Mouse (Mus musculus): Measurements from ENCODE around the gene Gm128. TPM values are rescaled to one million over a fixed set of nuclear protein-coding genes. Genes with fewer than 3 reads are reported as not detected.

Gm128 gene
- polyA plus RNA-seq, 1 experiment from 2014 or later, result not detected

DNA sequence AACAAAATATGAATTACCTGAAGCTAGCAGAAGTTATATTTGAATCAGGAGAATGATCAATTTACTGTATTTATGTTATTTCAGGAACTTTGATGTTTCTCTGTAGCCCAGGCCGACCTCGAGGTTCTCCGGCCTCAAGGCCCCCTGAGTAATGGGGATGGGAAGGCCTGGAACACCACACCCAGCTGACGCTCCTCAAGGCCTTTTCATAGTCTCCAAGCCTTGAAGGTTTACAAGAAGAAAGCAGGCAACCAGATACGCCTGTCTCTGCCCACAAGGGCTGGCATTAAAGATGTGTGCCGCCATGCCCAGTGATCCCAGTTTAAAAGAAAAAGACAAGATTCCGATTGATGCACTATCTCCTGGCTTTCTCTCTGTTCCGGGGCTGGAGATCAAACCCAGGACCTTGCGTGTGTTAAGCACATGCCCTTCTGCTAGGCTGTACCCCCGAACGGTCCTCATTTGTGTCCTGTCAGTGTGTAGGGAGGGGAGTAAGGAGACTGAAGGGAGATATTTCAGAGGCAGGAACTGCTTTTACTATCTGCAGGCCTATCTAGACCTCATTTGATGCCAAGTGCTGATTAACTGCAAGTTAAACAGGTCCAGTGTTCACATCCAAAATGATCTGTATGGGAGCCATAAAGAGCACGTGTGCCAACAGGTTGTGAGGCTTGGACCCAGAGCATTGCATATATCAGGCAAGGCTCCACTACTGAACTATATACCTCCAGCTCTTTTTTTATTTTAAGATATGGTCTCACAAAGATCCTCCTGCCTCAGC, 43.3 kb upstream of the Gm128 start:
- Histone ChIP-seq H3K9ac (replicated peaks; ENCODE audit: low read length) (no peak overlapping the region), H3K9me3 (replicated peaks; ENCODE audit: control insufficient read depth, low read length) (no peaks in the 10 kb centered on the region), H3K4me3 (ENCODE audit: low read depth, low read length) (0 out of 2 replicates have a peak overlapping the region, but pooled peaks have one; percentile 0), H3K4me2 (ENCODE audit: low read depth, low read length) (no peak overlapping the region; the same call in 1 of the 2 replicates), H3K27me3 (ENCODE audit: control insufficient read depth, insufficient read depth, low read length) (no peaks in the 10 kb centered on the region), H3K4me1 (ENCODE audit: control insufficient read depth, insufficient read depth, low read length) (peaks cover 2% of the 10 kb centered on the region), H3K27ac (replicated peaks; ENCODE audit: low read depth, low read length) (no peak overlapping the region), H3K36me3 (replicated peaks; ENCODE audit: control insufficient read depth, insufficient read depth, low read depth, low read length) (no peaks in the 10 kb centered on the region)
- WGBS, result 84% methylated on average over 12 of the region's 12 CpGs
- ATAC-seq (replicated peaks; ENCODE audit: insufficient number of reproducible peaks, low FRiP score, low TSS enrichment, low read depth) (no peak), DNase-seq (ENCODE audit: low spot score) (no peak)

DNA sequence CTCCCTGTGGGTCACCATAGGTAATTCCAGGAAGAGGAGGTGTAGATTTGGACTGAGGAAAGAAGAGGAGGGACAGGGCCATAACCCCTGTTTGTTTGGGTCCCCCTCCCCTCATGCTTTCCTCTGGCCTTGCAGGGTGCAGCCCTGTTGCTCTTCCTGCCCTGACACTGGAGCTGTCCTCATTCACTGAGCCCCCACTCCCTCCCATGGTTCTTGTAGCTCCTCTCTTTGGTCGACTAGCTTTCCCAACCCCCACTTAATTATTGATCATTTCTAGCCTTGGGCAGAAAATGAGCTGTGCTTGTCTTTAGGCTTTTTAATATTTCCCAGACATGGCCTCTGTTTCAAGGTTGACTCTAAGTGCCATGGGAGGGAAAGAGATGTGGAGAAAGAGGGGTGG, 42.7 kb upstream of the Gm128 start:
- Histone ChIP-seq H3K4me1 (ENCODE audit: control insufficient read depth, insufficient read depth, low read length) (peaks cover 2% of the 10 kb centered on the region), H3K27me3 (ENCODE audit: control insufficient read depth, insufficient read depth, low read length) (no peaks in the 10 kb centered on the region), H3K4me2 (ENCODE audit: low read depth, low read length) (peak overlapping the region; percentile 87), H3K4me3 (ENCODE audit: low read depth, low read length) (peak overlapping the region; percentile 68), H3K9me3 (replicated peaks; ENCODE audit: control insufficient read depth, low read length) (no peaks in the 10 kb centered on the region), H3K27ac (replicated peaks; ENCODE audit: low read depth, low read length) (no peak overlapping the region), H3K9ac (replicated peaks; ENCODE audit: low read length) (peak overlapping the region; percentile 84), H3K36me3 (replicated peaks; ENCODE audit: control insufficient read depth, insufficient read depth, low read depth, low read length) (no peaks in the 10 kb centered on the region)
- 24% methylated on average over 1 of the region's 1 CpGs for WGBS
- ATAC-seq (replicated peaks; ENCODE audit: insufficient number of reproducible peaks, low FRiP score, low TSS enrichment, low read depth) (no peak), DNase-seq (ENCODE audit: low spot score) (no peak)

DNA sequence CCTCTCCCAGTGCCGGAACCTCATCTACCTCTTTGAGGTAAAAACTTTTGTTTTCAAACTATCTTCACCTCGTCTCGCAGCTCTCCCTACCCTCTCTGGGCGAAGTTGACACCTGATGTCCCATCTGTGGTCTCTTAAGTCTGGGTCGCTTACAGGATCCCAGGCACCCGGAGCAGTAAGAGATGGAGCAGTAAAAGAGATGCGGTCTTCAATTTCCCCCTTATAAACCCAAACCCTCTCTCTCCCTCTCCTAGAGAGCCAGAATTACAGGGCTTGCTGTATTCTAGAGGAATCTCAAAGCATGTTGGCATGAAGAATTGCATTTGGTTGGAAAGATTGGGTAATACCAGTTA, 42.2 kb upstream of the Gm128 start:
- no peaks in the 10 kb centered on the region for H3K27me3 ChIP-seq (ENCODE audit: control insufficient read depth, insufficient read depth, low read length)
- peak; percentile 14 for DNase-seq (ENCODE audit: low spot score)
- H3K4me2 ChIP-seq (ENCODE audit: low read depth, low read length), result peak overlapping the region; percentile 87
- no peaks in the 10 kb centered on the region for H3K9me3 ChIP-seq (replicated peaks; ENCODE audit: control insufficient read depth, low read length)
- H3K4me3 ChIP-seq (ENCODE audit: low read depth, low read length), result peak overlapping the region; percentile 68
- ATAC-seq (replicated peaks; ENCODE audit: insufficient number of reproducible peaks, low FRiP score, low TSS enrichment, low read depth), result no peak
- H3K4me1 ChIP-seq (ENCODE audit: control insufficient read depth, insufficient read depth, low read length), result peaks cover 2% of the 10 kb centered on the region
- H3K36me3 ChIP-seq (replicated peaks; ENCODE audit: control insufficient read depth, insufficient read depth, low read depth, low read length), result no peaks in the 10 kb centered on the region
- peak overlapping the region; percentile 84 for H3K9ac ChIP-seq (replicated peaks; ENCODE audit: low read length)
- WGBS, result 3% methylated on average over 7 of the region's 7 CpGs
- H3K27ac ChIP-seq (replicated peaks; ENCODE audit: low read depth, low read length), result peak overlapping the region; percentile 90

DNA sequence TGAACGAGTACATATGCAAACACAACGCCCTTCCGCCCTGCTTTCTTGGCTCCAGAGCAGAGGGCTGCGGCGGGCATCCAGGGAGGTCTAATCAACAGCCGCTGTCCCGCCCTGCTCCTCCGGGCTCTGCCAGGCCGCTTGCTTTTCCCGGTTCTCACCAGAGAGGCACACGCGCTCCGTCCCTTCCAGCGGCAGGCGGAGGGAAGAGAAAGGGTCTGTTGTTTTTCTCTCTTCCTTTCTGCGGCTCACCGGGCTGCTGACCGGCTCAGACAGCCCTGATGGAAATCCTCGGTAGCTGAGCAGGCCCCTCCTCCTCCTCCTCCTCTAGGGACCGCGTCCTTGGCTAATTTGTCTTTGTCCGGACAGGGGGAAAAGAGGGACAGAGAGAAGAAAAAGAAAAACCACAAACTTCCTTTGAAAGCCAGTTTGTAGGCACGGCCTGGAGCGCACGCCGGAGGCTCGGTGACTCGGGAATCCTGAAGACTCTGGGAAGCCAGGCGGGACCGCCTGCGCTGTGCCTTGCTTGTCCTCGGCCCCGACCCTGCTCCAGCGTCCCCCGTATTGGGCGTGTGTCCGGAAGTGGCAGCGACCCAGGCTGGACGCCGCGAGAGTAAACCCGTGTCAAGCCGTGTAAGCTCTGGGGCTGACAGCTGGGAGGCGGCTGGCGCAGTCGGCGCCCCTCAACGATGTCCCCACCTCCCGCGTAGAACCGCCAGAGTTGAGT, 41.6 kb upstream of the Gm128 start:
- Histone ChIP-seq H3K27ac (replicated peaks; ENCODE audit: low read depth, low read length) (peak overlapping the region; percentile 90), H3K4me2 (ENCODE audit: low read depth, low read length) (peak overlapping the region; percentile 87), H3K27me3 (ENCODE audit: control insufficient read depth, insufficient read depth, low read length) (no peaks in the 10 kb centered on the region), H3K36me3 (replicated peaks; ENCODE audit: control insufficient read depth, insufficient read depth, low read depth, low read length) (no peaks in the 10 kb centered on the region), H3K9ac (replicated peaks; ENCODE audit: low read length) (peak overlapping the region; percentile 84), H3K4me1 (ENCODE audit: control insufficient read depth, insufficient read depth, low read length) (peaks cover 2% of the 10 kb centered on the region), H3K9me3 (replicated peaks; ENCODE audit: control insufficient read depth, low read length) (no peaks in the 10 kb centered on the region), H3K4me3 (ENCODE audit: low read depth, low read length) (peak overlapping the region; percentile 68)
- DNase-seq (ENCODE audit: low spot score) (peak; percentile 85), ATAC-seq (replicated peaks; ENCODE audit: insufficient number of reproducible peaks, low FRiP score, low TSS enrichment, low read depth) (peak; percentile 64)
- WGBS, result under 1% methylated on average over 50 of the region's 51 CpGs

DNA sequence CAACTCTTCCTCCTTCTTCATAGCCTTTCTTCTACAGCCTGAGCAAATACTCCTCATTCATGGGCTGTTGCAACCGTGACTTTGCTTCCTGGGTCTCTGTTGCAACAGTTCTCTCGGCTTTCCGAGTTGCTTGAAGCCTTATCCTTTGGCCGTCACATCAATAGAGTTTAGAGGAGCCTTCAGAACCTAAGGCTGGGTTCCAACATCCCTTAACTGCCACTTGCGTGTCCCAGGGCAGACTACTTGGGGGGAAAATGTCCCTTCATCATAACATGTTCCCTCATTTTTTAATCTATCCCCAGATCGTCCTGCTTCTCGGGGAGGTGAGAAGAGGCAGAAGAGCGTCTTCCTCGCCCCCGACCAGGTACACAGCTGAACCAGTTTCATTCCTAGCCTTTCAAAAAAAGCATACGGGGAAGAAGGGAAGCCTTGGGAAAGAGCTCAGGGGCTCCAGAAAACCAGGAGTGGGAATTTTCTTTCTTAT, 41.0 kb upstream of the Gm128 start:
- Histone ChIP-seq H3K9me3 (replicated peaks; ENCODE audit: control insufficient read depth, low read length) (no peaks in the 10 kb centered on the region), H3K27me3 (ENCODE audit: control insufficient read depth, insufficient read depth, low read length) (no peaks in the 10 kb centered on the region), H3K9ac (replicated peaks; ENCODE audit: low read length) (peak overlapping the region; percentile 84), H3K27ac (replicated peaks; ENCODE audit: low read depth, low read length) (peak overlapping the region; percentile 90), H3K4me3 (ENCODE audit: low read depth, low read length) (peak overlapping the region; percentile 68), H3K36me3 (replicated peaks; ENCODE audit: control insufficient read depth, insufficient read depth, low read depth, low read length) (no peaks in the 10 kb centered on the region), H3K4me1 (ENCODE audit: control insufficient read depth, insufficient read depth, low read length) (peaks cover 2% of the 10 kb centered on the region), H3K4me2 (ENCODE audit: low read depth, low read length) (peak overlapping the region; percentile 87)
- no peak for ATAC-seq (replicated peaks; ENCODE audit: insufficient number of reproducible peaks, low FRiP score, low TSS enrichment, low read depth)
- WGBS, result under 1% methylated on average over 11 of the region's 11 CpGs
- DNase-seq (ENCODE audit: low spot score), result peak; percentile 37

DNA sequence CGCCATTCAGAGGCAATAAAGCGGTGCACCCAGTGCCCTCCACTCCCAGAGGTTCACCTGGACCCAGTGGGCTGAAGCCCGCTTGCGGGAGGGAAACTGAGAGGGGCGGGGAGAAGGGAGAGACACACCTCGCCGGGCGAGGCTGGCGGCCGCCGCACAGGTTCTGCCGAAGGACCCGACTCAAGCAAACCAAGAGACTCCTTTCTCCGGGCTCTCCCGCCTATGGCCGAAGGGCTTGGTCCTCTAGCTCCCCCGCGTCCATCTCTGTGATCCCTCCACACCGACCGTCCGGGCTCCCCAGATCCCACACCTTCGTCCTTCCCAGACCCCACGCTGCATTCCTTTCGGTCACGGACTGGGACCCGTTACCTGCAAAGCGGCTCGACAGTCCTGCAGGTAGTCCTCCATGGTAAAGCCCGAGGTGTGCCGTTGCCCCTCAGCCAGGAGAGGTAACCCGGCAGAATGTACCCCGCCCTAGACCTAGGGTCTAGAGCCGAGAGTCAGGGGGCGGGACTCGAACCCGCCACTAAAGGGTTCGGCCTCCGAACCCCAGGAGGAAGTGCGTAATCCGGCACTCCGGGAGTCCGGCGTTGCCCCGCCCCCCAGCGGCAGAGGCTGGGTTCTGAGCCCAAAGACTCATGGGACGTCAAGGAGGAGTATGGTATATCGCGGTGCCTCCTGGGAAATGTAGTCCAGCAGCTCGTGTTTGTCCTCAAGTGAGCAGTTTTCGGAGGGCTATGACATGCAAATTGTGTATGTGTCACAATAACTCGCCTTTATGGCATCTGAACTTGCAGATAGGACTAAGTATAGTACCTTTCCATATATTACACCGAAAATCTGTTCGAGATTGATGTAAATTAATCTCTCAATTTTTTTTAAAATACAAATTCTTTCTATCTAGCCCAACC, 40.1 kb upstream of the Gm128 start, which contains the start of the genes Mindy1 and Prune1:
TSS of gene Mindy1 (plus strand) at position 130 of the 911 bp plus-strand sequence.
TSS of gene Prune1 (minus strand) at position 861 of the 911 bp plus-strand sequence.
- H3K36me3 ChIP-seq (replicated peaks; ENCODE audit: control insufficient read depth, insufficient read depth, low read depth, low read length), result no peaks in the 10 kb centered on the region

DNA sequence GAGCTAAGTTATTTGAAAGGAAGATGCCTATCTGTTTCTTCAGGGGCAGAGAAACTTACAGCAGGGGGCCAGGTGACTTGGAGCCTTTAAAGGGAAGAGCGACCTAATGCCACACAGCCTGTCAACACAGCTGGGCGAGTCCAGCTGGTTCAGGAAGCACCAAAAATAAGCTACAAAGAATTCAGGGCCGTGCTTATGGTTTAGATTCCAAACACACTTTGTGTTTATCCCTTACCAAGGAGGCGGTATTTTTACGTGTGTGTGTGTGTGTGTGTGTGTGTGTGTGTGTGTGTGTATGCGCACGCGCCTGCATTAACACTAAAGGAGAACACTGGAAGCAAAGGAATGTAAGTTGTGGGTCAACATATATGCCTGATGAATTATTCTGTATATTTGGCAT, 39.3 kb upstream of the Gm128 start:
- H3K4me3 ChIP-seq (ENCODE audit: low read depth, low read length), result peak overlapping the region; percentile 76
- H3K27ac ChIP-seq (replicated peaks; ENCODE audit: low read depth, low read length), result no peak overlapping the region
- DNase-seq (ENCODE audit: low spot score) (peak; percentile 23), ATAC-seq (replicated peaks; ENCODE audit: insufficient number of reproducible peaks, low FRiP score, low TSS enrichment, low read depth) (no peak)
- 24% methylated on average over 8 of the region's 8 CpGs for WGBS
- H3K9ac ChIP-seq (replicated peaks; ENCODE audit: low read length), result peak overlapping the region; percentile 87
- no peaks in the 10 kb centered on the region for H3K9me3 ChIP-seq (replicated peaks; ENCODE audit: control insufficient read depth, low read length)
- peaks cover 2% of the 10 kb centered on the region for H3K4me1 ChIP-seq (ENCODE audit: control insufficient read depth, insufficient read depth, low read length)
- peak overlapping the region; percentile 62 for H3K4me2 ChIP-seq (ENCODE audit: low read depth, low read length)
- H3K36me3 ChIP-seq (replicated peaks; ENCODE audit: control insufficient read depth, insufficient read depth, low read depth, low read length), result no peaks in the 10 kb centered on the region
- H3K27me3 ChIP-seq (ENCODE audit: control insufficient read depth, insufficient read depth, low read length), result no peaks in the 10 kb centered on the region

More for the DNA sequence above, 40.1 kb upstream of the Gm128 start, which contains the start of the genes Mindy1 and Prune1:
- Histone ChIP-seq H3K27me3 (ENCODE audit: control insufficient read depth, insufficient read depth, low read length) (no peaks in the 10 kb centered on the region), H3K27ac (replicated peaks; ENCODE audit: low read depth, low read length) (peak within 1 kb of the TSS; percentile 90), H3K9ac (replicated peaks; ENCODE audit: low read length) (peak within 1 kb of the TSS; percentile 87), H3K4me3 (ENCODE audit: low read depth, low read length) (peak within 1 kb of the TSS; percentile 76), H3K4me1 (ENCODE audit: control insufficient read depth, insufficient read depth, low read length) (peaks cover 2% of the 10 kb centered on the region), H3K4me2 (ENCODE audit: low read depth, low read length) (peak within 1 kb of the TSS; percentile 87), H3K9me3 (replicated peaks; ENCODE audit: control insufficient read depth, low read length) (no peaks in the 10 kb centered on the region)
- ATAC-seq (replicated peaks; ENCODE audit: insufficient number of reproducible peaks, low FRiP score, low TSS enrichment, low read depth), result peak; percentile 88
- WGBS, result under 1% methylated on average over 51 of the region's 53 CpGs
- DNase-seq (ENCODE audit: low spot score), result peak; percentile 99

Measured in embryonic facial prominence, embryonic 11.5 days (tissue).